Mouse (Mus musculus): ENCODE data around the gene Hal. TPM values are rescaled to one million over a fixed set of nuclear protein-coding genes. Genes with fewer than 3 reads are reported as not detected.

Gene Hal
- total and polyA plus RNA-seq, 3 experiments = 0.03 to 0.12 TPM; not detected in 1

GRCm38 (mm10) chr10:93519756-93520155 lies 31.2 kb downstream of the Hal start:
- DNase-seq (ENCODE audit: low read depth, low spot score) = no peak
- Histone ChIP-seq H3K9ac (ENCODE audit: control insufficient read depth, low read depth, low read length, poor library complexity, severe bottlenecking) (no peak overlapping the region), H3K4me1 (ENCODE audit: control insufficient read depth in 1 of 2, insufficient read depth in 2 of 2, low read length in 2 of 2) (peaks cover 0 to 3% of the 10 kb centered on the region in 2 experiments; a peak in 1 of 4 replicates), H3K36me3 (ENCODE audit: control insufficient read depth in 1 of 2, insufficient read depth in 2 of 2, low read length in 2 of 2) (no peaks in the 10 kb centered on the region), H3K9me3 (replicated peaks; ENCODE audit: insufficient read depth, low read length) (no peaks in the 10 kb centered on the region), H3K79me2 (ENCODE audit: control insufficient read depth, insufficient read depth, low read length, poor library complexity) (no peaks in the 10 kb centered on the region), H3K4me3 (ENCODE audit: control insufficient read depth in 1 of 2, insufficient read depth in 1 of 2, low read depth in 2 of 2, low read length in 2 of 2) (no peak overlapping the region), H3K27me3 (ENCODE audit: control insufficient read depth in 1 of 2, insufficient read depth in 2 of 2, low read length in 2 of 2) (no peaks in the 10 kb centered on the region; a peak in 1 of 4 replicates), H3K27ac (ENCODE audit: control insufficient read depth, low read depth, low read length) (no peak overlapping the region)
- TF ChIP-seq HCFC1 (IDR thresholded peaks at IDR 0.05; ENCODE audit: low read depth, low read length) = no peak
- TF ChIP-seq E2F4 (IDR thresholded peaks at IDR 0.05; ENCODE audit: borderline replicate concordance, low read depth, low read length) = no peak
- no peak for TF ChIP-seq ETS1 (IDR thresholded peaks at IDR 0.05; ENCODE audit: low read depth, low read length)
- TF ChIP-seq SMC3 (IDR thresholded peaks at IDR 0.05; ENCODE audit: low read depth, low read length) = no peak
- no peak for TF ChIP-seq MEF2A (IDR thresholded peaks at IDR 0.05; ENCODE audit: extremely low read depth, insufficient replicate concordance, low read depth, low read length, poor library complexity, severe bottlenecking)
- no peak for TF ChIP-seq KAT2A (conservative IDR thresholded peaks at IDR 0.05; ENCODE audit: low read depth, low read length)
- no peak for TF ChIP-seq TCF12 (IDR thresholded peaks at IDR 0.05; ENCODE audit: low read depth, low read length)
- TF ChIP-seq MAX (IDR thresholded peaks at IDR 0.05; ENCODE audit: low read length) = no peak
- no peak for TF ChIP-seq CHD1 (IDR thresholded peaks at IDR 0.05; ENCODE audit: low read depth, low read length)
- TF ChIP-seq USF1 (IDR thresholded peaks at IDR 0.05; ENCODE audit: low read depth, low read length) = no peak
- no peak for TF ChIP-seq CTCF (IDR thresholded peaks at IDR 0.05 in 2 of 3, conservative IDR thresholded peaks at IDR 0.05 in 1 of 3; ENCODE audit: control insufficient read depth in 1 of 3, insufficient read depth in 1 of 3, low read depth in 2 of 3, low read length in 3 of 3, poor library complexity in 1 of 3, severe bottlenecking in 1 of 3)

- no peaks in the 10 kb centered on the region for H3K36me3 ChIP-seq (ENCODE audit: control insufficient read depth in 1 of 2, insufficient read depth in 2 of 2, low read length in 2 of 2)
- H3K79me2 ChIP-seq (ENCODE audit: control insufficient read depth, insufficient read depth, low read length, poor library complexity) = no peaks in the 10 kb centered on the region
- TF ChIP-seq ZKSCAN1 (IDR thresholded peaks at IDR 0.05; ENCODE audit: low read depth, low read length) = no peak
- no peak for TF ChIP-seq BHLHE40 (IDR thresholded peaks at IDR 0.05; ENCODE audit: borderline replicate concordance, low read depth, low read length)
- TF ChIP-seq ETS1 (IDR thresholded peaks at IDR 0.05; ENCODE audit: low read depth, low read length) = no peak
- no peak for TF ChIP-seq HCFC1 (IDR thresholded peaks at IDR 0.05; ENCODE audit: low read depth, low read length)
- no peak for TF ChIP-seq MAZ (IDR thresholded peaks at IDR 0.05; ENCODE audit: low read depth, low read length)
- no peak for TF ChIP-seq MAFK (IDR thresholded peaks at IDR 0.05; ENCODE audit: borderline replicate concordance, low read depth, low read length)
- no peak for TF ChIP-seq TBP (IDR thresholded peaks at IDR 0.05; ENCODE audit: low read depth, low read length)
- no peak for TF ChIP-seq TAL1 (IDR thresholded peaks at IDR 0.05; ENCODE audit: low read length)
- TF ChIP-seq E2F4 (IDR thresholded peaks at IDR 0.05; ENCODE audit: borderline replicate concordance, low read depth, low read length) = no peak
- TF ChIP-seq USF1 (IDR thresholded peaks at IDR 0.05; ENCODE audit: low read depth, low read length) = no peak
- no peak for TF ChIP-seq MAX (IDR thresholded peaks at IDR 0.05; ENCODE audit: low read length)
- TF ChIP-seq RCOR1 (IDR thresholded peaks at IDR 0.05; ENCODE audit: low read depth, low read length) = no peak
- H3K9me3 ChIP-seq (replicated peaks; ENCODE audit: insufficient read depth, low read length) = no peaks in the 10 kb centered on the region
- no peak for DNase-seq (ENCODE audit: low read depth, low spot score)
- no peak overlapping the region for H3K27ac ChIP-seq (ENCODE audit: control insufficient read depth, low read depth, low read length)
- no peak overlapping the region for H3K4me3 ChIP-seq (ENCODE audit: control insufficient read depth in 1 of 2, insufficient read depth in 1 of 2, low read depth in 2 of 2, low read length in 2 of 2)
- H3K27me3 ChIP-seq (ENCODE audit: control insufficient read depth in 1 of 2, insufficient read depth in 2 of 2, low read length in 2 of 2) = peaks cover 0 to 2% of the 10 kb centered on the region in 2 experiments; a peak in 2 of 4 replicates
- H3K9ac ChIP-seq (ENCODE audit: control insufficient read depth, low read depth, low read length, poor library complexity, severe bottlenecking) = no peak overlapping the region
- no peaks in the 10 kb centered on the region for H3K4me1 ChIP-seq (ENCODE audit: control insufficient read depth in 1 of 2, insufficient read depth in 2 of 2, low read length in 2 of 2)
Measured at GRCm38 (mm10) chr10:93520994-93521393, 32.4 kb downstream of the Hal start.

Data from MEL (cell line).